Mouse (Mus musculus): ENCODE measurements around the gene Espn. TPM values are rescaled to one million over a fixed set of nuclear protein-coding genes. Genes with fewer than 3 reads are reported as not detected.

The Espn gene
- polyA plus RNA-seq, 1 experiment from 2014 or later = 0.90 TPM

- Histone ChIP-seq H3K9ac (ENCODE audit: low read length) (no peak overlapping the region), H3K9me3 (ENCODE audit: control insufficient read depth, low read length) (no peaks in the 10 kb centered on the region), H3K4me2 (ENCODE audit: low read depth, low read length, severe bottlenecking) (0 out of 2 replicates have a peak overlapping the region, but pooled peaks have one; percentile 21), H3K4me1 (replicated peaks; ENCODE audit: control insufficient read depth, insufficient read depth, low read length) (peaks cover 24% of the 10 kb centered on the region), H3K4me3 (ENCODE audit: low read depth, low read length) (no peak overlapping the region), H3K36me3 (ENCODE audit: control insufficient read depth, insufficient read depth, low read length) (no peaks in the 10 kb centered on the region), H3K27me3 (ENCODE audit: control insufficient read depth, insufficient read depth, low read length) (peaks cover 95% of the 10 kb centered on the region), H3K27ac (ENCODE audit: low read depth, low read length) (no peak overlapping the region)
- DNase-seq (ENCODE audit: low spot score) (no peak), ATAC-seq (replicated peaks; ENCODE audit: low FRiP score) (no peak)
- WGBS = 1% methylated on average over 30 of the region's 31 CpGs
Observed at GRCm38 (mm10) chr4:152120311-152121182, 31.6 kb downstream of the Espn start.

- Histone ChIP-seq H3K9ac (ENCODE audit: low read length) (no peak overlapping the region), H3K4me3 (ENCODE audit: low read depth, low read length) (no peak overlapping the region; the same call in 1 of the 2 replicates), H3K27me3 (ENCODE audit: control insufficient read depth, insufficient read depth, low read length) (peaks cover 94% of the 10 kb centered on the region), H3K9me3 (ENCODE audit: control insufficient read depth, low read length) (no peaks in the 10 kb centered on the region), H3K36me3 (ENCODE audit: control insufficient read depth, insufficient read depth, low read length) (no peaks in the 10 kb centered on the region), H3K4me2 (ENCODE audit: low read depth, low read length, severe bottlenecking) (peak overlapping the region; percentile 15; the same call in 1 of the 2 replicates), H3K4me1 (replicated peaks; ENCODE audit: control insufficient read depth, insufficient read depth, low read length) (peaks cover 23% of the 10 kb centered on the region), H3K27ac (ENCODE audit: low read depth, low read length) (no peak overlapping the region)
- no peak for ATAC-seq (replicated peaks; ENCODE audit: low FRiP score)
- 3% methylated on average over 39 of the region's 39 CpGs for WGBS
- peak; percentile 82 for DNase-seq (ENCODE audit: low spot score)
Observed at GRCm38 (mm10) chr4:152119396-152120292, 32.5 kb downstream of the Espn start.

GRCm38 (mm10) chr4:152117538-152117937 is 34.6 kb downstream of the Espn start:
- Histone ChIP-seq H3K27ac (ENCODE audit: low read depth, low read length) (no peak overlapping the region), H3K9me3 (ENCODE audit: control insufficient read depth, low read length) (no peaks in the 10 kb centered on the region), H3K9ac (ENCODE audit: low read length) (no peak overlapping the region), H3K4me3 (ENCODE audit: low read depth, low read length) (no peak overlapping the region), H3K4me1 (replicated peaks; ENCODE audit: control insufficient read depth, insufficient read depth, low read length) (peaks cover 23% of the 10 kb centered on the region), H3K36me3 (ENCODE audit: control insufficient read depth, insufficient read depth, low read length) (no peaks in the 10 kb centered on the region), H3K27me3 (ENCODE audit: control insufficient read depth, insufficient read depth, low read length) (peaks cover 79% of the 10 kb centered on the region), H3K4me2 (ENCODE audit: low read depth, low read length, severe bottlenecking) (no peak overlapping the region)
- 73% methylated on average over 9 of the region's 9 CpGs for WGBS
- ATAC-seq (replicated peaks; ENCODE audit: low FRiP score) = no peak
- no peak for DNase-seq (ENCODE audit: low spot score)

- no peaks in the 10 kb centered on the region for H3K36me3 ChIP-seq (ENCODE audit: control insufficient read depth, insufficient read depth, low read length)
- ATAC-seq (replicated peaks; ENCODE audit: low FRiP score) (no peak), DNase-seq (ENCODE audit: low spot score) (no peak)
- 2% methylated on average over 30 of the region's 30 CpGs for WGBS
- peak within 1 kb of the TSS; percentile 11; the same call in 1 of the 2 replicates for H3K4me3 ChIP-seq (ENCODE audit: low read depth, low read length)
- H3K4me2 ChIP-seq (ENCODE audit: low read depth, low read length, severe bottlenecking) = peak within 1 kb of the TSS; percentile 36
- no peak within 1 kb of the TSS for H3K27ac ChIP-seq (ENCODE audit: low read depth, low read length)
- H3K27me3 ChIP-seq (ENCODE audit: control insufficient read depth, insufficient read depth, low read length) = peaks cover 65% of the 10 kb centered on the region
- H3K4me1 ChIP-seq (replicated peaks; ENCODE audit: control insufficient read depth, insufficient read depth, low read length) = peaks cover 23% of the 10 kb centered on the region
- 0 out of 2 replicates have a peak within 1 kb of the TSS, but pooled peaks have one; percentile 3 for H3K9ac ChIP-seq (ENCODE audit: low read length)
- H3K9me3 ChIP-seq (ENCODE audit: control insufficient read depth, low read length) = no peaks in the 10 kb centered on the region
Observed at GRCm38 (mm10) chr4:152115921-152116612, 36.1 kb downstream of the Espn start, which contains the start of gene Tnfrsf25. TSS of gene Tnfrsf25 (plus strand) at chr4:152115934.

- H3K4me3 ChIP-seq (ENCODE audit: low read depth, low read length) = no peak overlapping the region
- H3K4me2 ChIP-seq (ENCODE audit: low read depth, low read length, severe bottlenecking) = no peak overlapping the region
- peaks cover 8% of the 10 kb centered on the region for H3K4me1 ChIP-seq (replicated peaks; ENCODE audit: control insufficient read depth, insufficient read depth, low read length)
- 61% methylated on average over 16 of the region's 16 CpGs for whole genome bisulfite sequencing
- no peaks in the 10 kb centered on the region for H3K36me3 ChIP-seq (ENCODE audit: control insufficient read depth, insufficient read depth, low read length)
- ATAC-seq (replicated peaks; ENCODE audit: low FRiP score) = no peak
- DNase-seq (ENCODE audit: low spot score) = no peak
- H3K9ac ChIP-seq (ENCODE audit: low read length) = no peak overlapping the region
- H3K9me3 ChIP-seq (ENCODE audit: control insufficient read depth, low read length) = no peaks in the 10 kb centered on the region
- H3K27ac ChIP-seq (ENCODE audit: low read depth, low read length) = no peak overlapping the region
- H3K27me3 ChIP-seq (ENCODE audit: control insufficient read depth, insufficient read depth, low read length) = peaks cover 46% of the 10 kb centered on the region
Observed at GRCm38 (mm10) chr4:152114080-152114479, 38.1 kb downstream of the Espn start.

GRCm38 (mm10) chr4:152112329-152112728 is 39.8 kb downstream of the Espn start:
- Histone ChIP-seq H3K9me3 (ENCODE audit: control insufficient read depth, low read length) (no peaks in the 10 kb centered on the region), H3K9ac (ENCODE audit: low read length) (no peak overlapping the region), H3K27me3 (ENCODE audit: control insufficient read depth, insufficient read depth, low read length) (peaks cover 30% of the 10 kb centered on the region), H3K27ac (ENCODE audit: low read depth, low read length) (no peak overlapping the region), H3K4me3 (ENCODE audit: low read depth, low read length) (no peak overlapping the region), H3K36me3 (ENCODE audit: control insufficient read depth, insufficient read depth, low read length) (no peaks in the 10 kb centered on the region), H3K4me2 (ENCODE audit: low read depth, low read length, severe bottlenecking) (no peak overlapping the region), H3K4me1 (replicated peaks; ENCODE audit: control insufficient read depth, insufficient read depth, low read length) (peaks cover 16% of the 10 kb centered on the region)
- ATAC-seq (replicated peaks; ENCODE audit: low FRiP score) (no peak), DNase-seq (ENCODE audit: low spot score) (no peak)
- 80% methylated on average over 9 of the region's 9 CpGs for WGBS

GRCm38 (mm10) chr4:152110689-152111088 is 41.5 kb downstream of the Espn start:
- Histone ChIP-seq H3K4me2 (ENCODE audit: low read depth, low read length, severe bottlenecking) (no peak overlapping the region), H3K9ac (ENCODE audit: low read length) (no peak overlapping the region), H3K27ac (ENCODE audit: low read depth, low read length) (no peak overlapping the region), H3K27me3 (ENCODE audit: control insufficient read depth, insufficient read depth, low read length) (peaks cover 16% of the 10 kb centered on the region), H3K9me3 (ENCODE audit: control insufficient read depth, low read length) (no peaks in the 10 kb centered on the region), H3K36me3 (ENCODE audit: control insufficient read depth, insufficient read depth, low read length) (no peaks in the 10 kb centered on the region), H3K4me1 (replicated peaks; ENCODE audit: control insufficient read depth, insufficient read depth, low read length) (peaks cover 10% of the 10 kb centered on the region), H3K4me3 (ENCODE audit: low read depth, low read length) (no peak overlapping the region)
- DNase-seq (ENCODE audit: low spot score) (no peak), ATAC-seq (replicated peaks; ENCODE audit: low FRiP score) (no peak)
- WGBS = 79% methylated on average over 4 of the region's 4 CpGs

GRCm38 (mm10) chr4:152109509-152109908 is 42.7 kb downstream of the Espn start:
- ATAC-seq (replicated peaks; ENCODE audit: low FRiP score) = no peak
- Histone ChIP-seq H3K4me3 (ENCODE audit: low read depth, low read length) (no peak overlapping the region), H3K9ac (ENCODE audit: low read length) (no peak overlapping the region), H3K36me3 (ENCODE audit: control insufficient read depth, insufficient read depth, low read length) (no peaks in the 10 kb centered on the region), H3K27ac (ENCODE audit: low read depth, low read length) (no peak overlapping the region), H3K4me1 (replicated peaks; ENCODE audit: control insufficient read depth, insufficient read depth, low read length) (peaks cover 10% of the 10 kb centered on the region; the same call in 1 of the 2 replicates), H3K9me3 (ENCODE audit: control insufficient read depth, low read length) (no peaks in the 10 kb centered on the region), H3K27me3 (ENCODE audit: control insufficient read depth, insufficient read depth, low read length) (peaks cover 7% of the 10 kb centered on the region; the same call in 1 of the 2 replicates), H3K4me2 (ENCODE audit: low read depth, low read length, severe bottlenecking) (no peak overlapping the region)
- no peak for DNase-seq (ENCODE audit: low spot score)
- 88% methylated on average over 3 of the region's 3 CpGs for whole genome bisulfite sequencing
